Mouse (Mus musculus) frontal cortex, postnatal 36 days (tissue): ENCODE results near the gene Jpt1.
A peak's percentile ranks its signal among the peaks of the same experiment; 100 is the strongest.
"Not testable (repeated sequence)": the region's sequence is repeated elsewhere in the genome, so short reads cannot be mapped to it uniquely, and the experiment has no call there.

Experiments
- DNase-seq, 2 experiments: peaks; one replicate each; pipeline ENCODE4 v3.0.0; 2022; ENCODE audit warnings: low spot score in 2 of 2

The Jpt1 gene

GRCm38 (mm10) chr11:115514238-115514663, at the start of gene Jpt1:
TSS of gene Jpt1 (minus strand) at chr11:115514387.
- peak; percentile 95 to 98 for DNase-seq

DNA sequence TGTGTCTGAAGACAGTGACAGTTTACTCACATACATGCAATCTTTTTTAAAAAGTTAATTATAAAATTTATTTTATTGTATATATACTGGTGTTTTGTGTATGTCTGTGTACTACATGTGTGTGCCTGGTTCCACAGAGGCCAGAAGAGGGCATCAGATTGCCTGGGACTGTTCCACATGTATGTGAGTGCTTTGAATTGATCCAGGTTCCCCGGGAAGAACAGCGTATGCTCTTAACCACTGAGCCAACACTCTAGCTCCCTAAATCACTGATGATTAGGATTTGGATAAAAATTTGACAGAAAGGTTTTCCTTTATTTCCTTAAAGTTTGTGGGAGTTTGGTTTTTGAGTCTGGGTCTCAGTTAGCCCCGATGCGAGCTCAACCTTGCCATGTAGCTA, 49.2 kb upstream of the Jpt1 start:
- no peak for DNase-seq

DNA sequence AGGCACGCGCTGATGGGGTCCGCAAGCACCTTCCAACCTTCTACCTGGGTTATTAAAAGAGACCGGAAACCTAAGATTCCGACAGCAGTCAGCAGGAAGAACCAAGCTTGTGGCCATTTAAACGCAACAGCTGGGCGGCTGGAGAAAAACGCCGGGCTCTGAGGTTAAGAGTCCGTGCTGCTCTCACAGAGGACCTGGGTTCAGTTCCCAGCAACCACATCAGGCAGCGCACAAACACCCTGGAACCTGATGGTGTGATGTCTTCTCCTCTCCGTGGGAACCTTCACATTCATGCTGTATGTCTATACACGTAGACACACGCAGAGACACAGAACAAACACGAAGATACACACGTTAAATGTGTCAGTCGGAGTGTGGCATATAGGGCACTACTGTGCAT, 41.5 kb upstream of the Jpt1 start:
- DNase-seq: no peak

DNA sequence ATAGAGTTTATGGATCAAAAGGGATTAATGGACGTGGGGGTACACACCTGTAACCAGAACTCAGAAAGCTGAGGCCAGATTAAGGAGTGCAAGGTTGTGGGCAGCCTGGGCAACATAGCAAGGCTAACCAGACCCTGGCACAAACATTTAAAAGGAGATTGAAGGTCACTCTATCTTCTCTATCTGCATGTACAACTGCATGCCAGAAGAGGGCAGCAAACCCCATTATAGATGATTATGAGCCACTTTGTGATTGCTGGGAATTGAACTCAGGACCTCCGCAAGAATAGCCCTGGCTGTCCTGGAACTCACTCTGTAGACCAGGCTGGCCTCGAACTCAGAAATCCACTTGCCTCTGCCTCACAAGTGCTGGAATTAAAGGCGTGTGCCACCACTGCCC, 38.6 kb upstream of the Jpt1 start:
- no peak for DNase-seq

DNA sequence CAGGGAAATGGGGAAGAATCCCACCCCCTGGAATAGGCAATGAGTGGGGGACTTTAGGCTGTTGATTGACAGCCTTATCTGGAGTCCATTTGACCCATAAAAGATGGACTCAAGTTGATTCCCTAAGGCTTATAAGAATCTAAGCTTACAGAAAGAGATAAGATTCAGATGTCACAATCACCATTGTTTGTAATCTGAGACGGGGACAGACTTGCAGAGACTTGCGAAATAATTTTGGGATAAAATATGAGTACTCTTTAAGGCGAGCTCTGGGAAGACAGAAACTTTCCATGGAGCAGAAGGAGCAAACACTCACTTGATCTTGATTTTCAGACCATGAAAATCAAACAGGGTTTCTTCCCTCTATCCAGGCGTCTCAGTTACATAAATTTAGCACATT, 29.4 kb upstream of the Jpt1 start:
- DNase-seq: no peak

DNA sequence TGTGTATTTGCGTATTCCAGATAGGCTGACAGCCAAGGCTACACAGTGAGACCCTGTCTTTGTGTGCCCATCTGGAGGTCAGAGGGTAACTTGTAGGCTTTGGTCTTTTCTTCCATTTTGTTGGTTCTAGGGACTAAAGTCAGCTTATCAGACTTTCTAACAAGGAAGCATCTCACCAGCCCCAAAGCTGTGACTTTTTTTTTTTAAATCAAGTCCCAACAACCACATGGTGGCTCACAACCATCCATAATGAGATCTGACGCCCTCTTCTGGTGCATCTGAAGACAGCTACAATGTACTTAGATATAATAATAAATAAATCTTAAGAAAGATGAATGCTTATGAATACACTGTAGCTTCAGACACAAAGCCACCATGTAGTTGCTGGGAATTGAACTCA, 23.9 kb upstream of the Jpt1 start:
- DNase-seq: no peak

DNA sequence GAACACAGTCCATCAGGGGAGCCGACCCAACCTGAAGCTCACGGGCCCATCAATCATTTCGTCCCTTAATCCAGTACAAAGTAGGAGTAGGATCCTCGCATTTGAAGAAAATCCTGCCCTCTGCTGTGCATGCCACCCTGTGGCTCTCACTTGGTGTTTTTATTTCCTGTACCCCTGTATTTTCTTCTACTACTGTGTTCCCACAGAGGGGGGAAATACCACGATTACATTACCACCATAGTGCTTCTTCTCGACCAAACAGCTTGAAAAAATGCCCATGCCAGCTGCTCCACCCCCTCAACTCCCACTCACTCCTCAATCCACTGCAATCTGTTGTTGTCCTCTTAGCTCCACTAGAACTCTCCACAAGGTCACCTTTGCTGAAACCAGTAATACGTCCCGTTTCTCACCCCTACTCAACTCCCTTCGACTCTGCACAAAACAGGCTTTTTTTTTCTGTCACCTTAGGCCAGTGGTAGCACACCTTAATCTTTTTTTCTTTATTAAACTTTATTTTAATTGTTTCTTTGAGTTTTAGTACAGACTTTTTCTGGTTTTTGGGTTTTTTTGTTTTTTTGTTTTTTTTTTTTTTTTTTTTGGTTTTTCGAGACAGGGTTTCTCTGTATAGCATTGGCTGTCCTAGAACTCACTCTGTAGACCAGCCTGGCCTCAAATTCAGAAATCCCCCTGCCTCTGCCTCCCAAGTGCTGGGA, 22.8 kb upstream of the Jpt1 start:
- peak; percentile 44 to 62 for DNase-seq

DNA sequence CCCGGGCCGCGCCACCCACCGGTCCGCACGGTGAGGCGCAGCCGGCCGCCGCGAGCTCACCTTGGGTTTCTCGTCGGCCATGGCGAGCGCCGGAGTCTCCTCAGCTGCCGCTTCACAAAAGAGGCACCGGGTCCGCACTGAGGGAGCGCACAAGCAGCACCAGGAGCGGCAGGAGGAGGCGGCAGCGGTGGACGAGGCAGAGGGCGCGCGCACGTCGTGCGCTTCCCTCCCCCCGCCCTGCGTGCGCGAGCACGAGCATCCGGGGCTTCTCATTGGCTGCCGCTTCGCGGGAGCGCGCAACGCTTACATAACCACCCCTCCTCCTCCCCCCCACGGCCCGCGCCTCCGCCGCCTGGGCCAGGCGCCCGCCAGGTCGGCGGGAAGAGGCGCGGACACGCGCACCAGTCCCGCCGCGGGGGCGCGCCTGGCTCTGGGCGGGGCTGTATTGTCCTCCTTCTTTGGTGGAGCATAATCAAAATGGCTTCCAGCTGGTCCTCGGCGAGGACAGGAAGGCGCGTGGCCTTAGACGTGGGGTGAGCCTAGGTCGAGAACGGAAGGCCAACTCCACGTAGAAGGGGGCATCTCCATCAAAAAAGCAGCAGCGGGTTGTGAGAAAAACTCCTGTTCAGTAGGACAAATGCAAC, 22.0 kb upstream of the Jpt1 start, which contains the start of gene Sumo2:
Sumo2 (minus strand) TSS at position 239 of the 644 bp plus-strand sequence.
- DNase-seq: peak; percentile 98

DNA sequence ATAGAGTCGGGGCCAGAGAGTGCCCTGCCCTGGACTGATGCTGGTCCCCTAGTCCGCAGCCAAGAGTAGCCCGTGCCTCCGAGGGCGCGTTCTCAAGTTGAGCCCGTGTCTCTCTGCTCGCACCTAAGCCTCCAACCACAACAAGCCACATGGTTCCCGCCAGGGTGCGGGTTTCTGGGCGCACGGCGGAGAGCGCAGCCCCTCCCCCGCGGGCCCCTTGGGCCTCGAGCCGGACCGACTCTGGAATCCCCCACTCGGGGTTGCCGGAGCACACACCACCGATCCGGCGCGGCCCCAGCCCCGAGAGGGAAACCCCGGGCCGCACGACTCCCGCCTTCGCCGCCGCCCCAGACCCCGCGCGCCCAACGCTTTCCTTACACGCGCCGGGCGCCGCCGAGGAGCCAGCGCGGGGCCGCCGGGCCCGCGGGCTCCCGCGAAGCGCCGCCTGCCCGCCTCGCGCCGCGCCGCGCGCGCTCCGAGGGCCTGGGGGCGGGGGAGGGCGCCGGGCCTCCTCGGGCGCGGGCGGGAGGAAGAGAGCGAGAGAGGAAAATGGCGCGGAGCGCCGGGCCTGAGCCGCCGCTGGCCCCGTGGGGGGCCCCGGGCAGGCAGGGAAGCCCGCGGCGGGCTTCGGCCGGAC, 21.3 kb upstream of the Jpt1 start:
- DNase-seq: peak; percentile 41 to 54

- no peak for DNase-seq
These were observed 20.7 kb upstream of the Jpt1 start for GRCm38 (mm10) chr11:115534759-115535371.

DNA sequence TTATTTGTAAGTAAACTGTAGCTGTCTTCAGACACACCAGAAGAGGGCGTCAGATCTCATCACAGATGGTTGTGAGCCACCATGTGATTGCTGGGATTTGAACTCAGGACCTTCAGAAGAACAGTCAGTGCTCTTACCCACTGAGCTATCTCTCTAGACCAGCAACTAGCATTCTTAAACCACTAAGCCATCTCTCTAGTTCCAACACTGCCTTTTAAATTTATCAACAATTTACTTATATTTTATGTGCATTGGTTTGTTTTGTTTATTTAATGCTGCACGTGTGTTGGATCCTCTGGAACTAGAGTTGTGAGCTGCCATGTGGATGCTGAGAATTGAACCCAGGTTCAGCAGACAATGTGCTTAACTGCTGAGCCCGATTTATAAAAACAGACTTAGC, 12.3 kb upstream of the Jpt1 start:
- DNase-seq: not testable (repeated sequence)

GRCm38 (mm10) chr11:115522703-115523102, 8.5 kb upstream of the Jpt1 start:
- no peak for DNase-seq

DNA sequence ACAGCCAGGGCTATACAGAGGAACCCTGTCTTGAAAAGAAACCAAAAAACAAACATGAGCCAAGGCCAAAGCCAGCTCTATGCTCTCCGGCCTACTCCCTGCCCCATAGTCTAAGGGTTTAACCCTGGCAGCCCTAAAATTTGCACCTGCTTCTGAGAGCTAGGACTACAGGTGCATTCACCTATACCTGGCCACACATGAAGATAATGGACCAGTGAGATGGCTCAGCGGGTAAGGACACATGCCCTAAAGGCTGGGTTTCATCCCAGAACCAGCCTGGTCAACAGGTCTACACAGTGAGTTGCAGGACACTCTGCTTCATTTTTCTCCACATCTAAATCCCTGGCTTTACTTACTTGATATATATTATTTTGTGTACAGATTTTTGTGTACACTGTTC, 8.1 kb upstream of the Jpt1 start:
- no peak for DNase-seq

- no peak for DNase-seq
These were observed 6.9 kb upstream of the Jpt1 start for GRCm38 (mm10) chr11:115521080-115521479.

GRCm38 (mm10) chr11:115520218-115520617, 6.0 kb upstream of the Jpt1 start:
- DNase-seq: no peak

- no peak for DNase-seq
These were observed 5.4 kb upstream of the Jpt1 start for GRCm38 (mm10) chr11:115519581-115519980.

GRCm38 (mm10) chr11:115518693-115519092, 4.5 kb upstream of the Jpt1 start:
- peak; percentile 45 to 69 for DNase-seq

DNA sequence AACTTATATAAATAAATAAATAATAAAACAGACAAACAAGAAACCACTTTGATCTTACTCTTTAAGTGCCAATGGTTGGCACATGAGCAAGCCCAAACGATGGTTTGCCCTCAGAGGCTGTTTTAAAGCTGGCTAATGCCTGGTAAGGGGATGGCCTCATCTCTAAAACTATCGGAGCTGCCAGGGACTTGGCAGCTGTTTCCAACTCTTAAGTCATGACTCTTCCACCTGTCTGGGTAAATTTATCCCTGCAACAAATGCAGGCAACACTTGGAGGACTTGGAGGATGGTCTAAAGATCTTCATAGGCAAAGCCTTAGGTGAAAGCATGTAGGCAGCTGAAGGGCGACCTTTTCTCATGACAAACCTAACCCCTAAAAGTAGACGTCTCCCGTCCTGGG, 2.8 kb upstream of the Jpt1 start:
- no peak for DNase-seq

DNA sequence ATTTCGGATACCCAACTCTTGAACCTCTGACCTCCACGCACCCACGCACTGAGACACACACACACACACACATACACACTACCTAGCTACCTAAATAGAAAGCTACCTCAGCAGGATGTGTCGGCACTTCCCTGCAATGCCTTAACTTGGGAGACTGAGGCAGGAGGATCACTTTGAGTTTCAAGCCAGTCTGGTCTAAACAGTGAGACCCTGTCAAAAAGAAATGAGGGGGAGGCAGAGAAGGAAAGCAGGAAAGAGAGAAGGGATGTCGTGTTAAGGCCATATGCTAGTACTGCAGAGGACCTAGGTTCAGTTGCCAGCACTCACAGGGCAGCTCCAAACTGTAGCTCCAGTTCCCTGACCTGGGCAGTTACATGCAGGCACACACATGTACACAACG, 834 bp upstream of the Jpt1 start:
- DNase-seq: no peak

GRCm38 (mm10) chr11:115513271-115514237, 633 bp downstream of the Jpt1 start:
- DNase-seq: no peak
